Mouse (Mus musculus) heart, embryonic 14.5 days (tissue): ENCODE data around the gene Snrnp70. TPM values are rescaled to one million over a fixed set of nuclear protein-coding genes. Genes with fewer than 3 reads are reported as not detected.

Source experiments
- ATAC-seq: fragments of 200-750 bp; cut with Nextera tagmentation; 2 replicates; pipeline ENCODE4 v1.8.0; 2017; ENCODE audit warnings: low read depth, moderate TSS enrichment; ENCODE audit not compliant: insufficient number of reproducible peaks, insufficient read depth, low FRiP score
- H3K27ac ChIP-seq, 2 experiments: fragments of 200-500 bp in 1 of 2; fragments of 300-500 bp in 1 of 2; sonication (generic) in 1 of 2; replicated peaks in 1 of 2; 2 replicates each; pipeline ENCODE4 v1.5.1; 2012 to 2014; ENCODE audit warnings: low read depth in 2 of 2, low read length in 2 of 2, control low read depth in 1 of 2, mild to moderate bottlenecking in 1 of 2, mixed read lengths in 1 of 2; ENCODE audit not compliant: control insufficient read depth in 1 of 2, insufficient read depth in 1 of 2
- H3K27me3 ChIP-seq: fragments of 300-500 bp; sonication (generic); 2 replicates; pipeline ENCODE4 v1.6.1; 2014; ENCODE audit warnings: mild to moderate bottlenecking, low read length, control low read depth; ENCODE audit not compliant: control insufficient read depth, insufficient read depth
- H3K36me3 ChIP-seq: fragments of 300-500 bp; sonication (generic); 2 replicates; pipeline ENCODE4 v1.6.1; 2014; ENCODE audit warnings: mild to moderate bottlenecking, control low read depth, low read length, mixed read lengths; ENCODE audit not compliant: control insufficient read depth, insufficient read depth
- H3K4me1 ChIP-seq, 2 experiments: fragments of 200-500 bp in 1 of 2; fragments of 300-500 bp in 1 of 2; sonication (generic) in 1 of 2; 2 replicates each; pipeline ENCODE4 v1.6.1; 2012 to 2014; ENCODE audit warnings: low read length in 2 of 2, control low read depth in 1 of 2, mixed read lengths in 1 of 2; ENCODE audit not compliant: control insufficient read depth in 2 of 2, insufficient read depth in 2 of 2
- H3K4me2 ChIP-seq: fragments of 300-500 bp; sonication (generic); 2 replicates; pipeline ENCODE4 v1.6.1; 2014; ENCODE audit warnings: mild to moderate bottlenecking, low read length
- H3K4me3 ChIP-seq, 2 experiments: fragments of 200-500 bp in 1 of 2; fragments of 300-500 bp in 1 of 2; sonication (generic) in 1 of 2; 2 replicates each; pipeline ENCODE4 v1.5.1; 2012 to 2014; ENCODE audit warnings: low read length in 2 of 2, mild to moderate bottlenecking in 2 of 2, control low read depth in 1 of 2, low read depth in 1 of 2, moderate library complexity in 1 of 2; ENCODE audit not compliant: control insufficient read depth in 1 of 2, insufficient read depth in 1 of 2
- H3K9ac ChIP-seq: fragments of 300-500 bp; sonication (generic); 2 replicates; pipeline ENCODE4 v1.6.1; 2014; ENCODE audit warnings: mild to moderate bottlenecking, low read length
- H3K9me3 ChIP-seq: fragments of 300-500 bp; sonication (generic); 2 replicates; pipeline ENCODE4 v1.6.1; 2016; ENCODE audit warnings: low read length, control low read depth; ENCODE audit not compliant: control insufficient read depth
- WGBS: fragments of 180-500 bp; shearing (Covaris S2); extraction: QIAGEN DNeasy Blood & Tissue Kit; methylation state at CpG from one replicate; pipeline ENCODE4 v1.1.7; 2014; 5-methylcytosine and 5-hydroxymethylcytosine counted together
- polyA plus RNA-seq: library from polyadenylated mRNA; unstranded; fragments of >200 nt; fragmentation: Nextera tagmentation; extraction: Ambion mirVana; gene quantifications from 2 replicates; pipeline ENCODE4 v1.2.1, GENCODE M21; 2014

Gene Snrnp70
- polyA plus RNA-seq, 1 experiment from 2014 or later: 65.2 TPM

DNA sequence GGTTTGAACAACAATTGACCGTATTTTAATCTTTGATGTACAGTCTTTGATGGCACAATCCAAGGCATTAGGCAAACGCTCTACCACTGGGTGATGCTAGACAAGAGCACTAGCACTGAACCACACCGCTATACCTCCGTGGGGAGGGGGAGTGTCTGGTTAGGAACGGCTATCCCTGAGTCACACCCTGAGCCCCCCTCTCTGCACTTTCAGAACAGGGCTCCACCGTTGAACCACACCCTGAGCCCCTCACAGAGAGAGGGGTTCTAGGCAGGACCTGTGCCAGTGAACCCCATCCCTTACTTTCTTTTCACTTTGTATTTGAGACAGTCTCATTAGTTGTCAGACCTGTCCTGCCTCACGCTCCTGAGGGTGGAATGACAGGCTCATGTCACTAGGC, 12.8 kb upstream of the Snrnp70 start:
- Histone ChIP-seq H3K27ac (no peak overlapping the region), H3K4me1 (peaks cover 9 to 17% of the 10 kb centered on the region in 2 experiments), H3K4me2 (no peak overlapping the region), H3K4me3 (no peak overlapping the region), H3K9me3 (no peaks in the 10 kb centered on the region), H3K9ac (no peak overlapping the region), H3K36me3 (no peaks in the 10 kb centered on the region), H3K27me3 (peaks cover 60% of the 10 kb centered on the region)
- no peak for ATAC-seq
- WGBS: 75% methylated on average over 7 of the region's 7 CpGs

DNA sequence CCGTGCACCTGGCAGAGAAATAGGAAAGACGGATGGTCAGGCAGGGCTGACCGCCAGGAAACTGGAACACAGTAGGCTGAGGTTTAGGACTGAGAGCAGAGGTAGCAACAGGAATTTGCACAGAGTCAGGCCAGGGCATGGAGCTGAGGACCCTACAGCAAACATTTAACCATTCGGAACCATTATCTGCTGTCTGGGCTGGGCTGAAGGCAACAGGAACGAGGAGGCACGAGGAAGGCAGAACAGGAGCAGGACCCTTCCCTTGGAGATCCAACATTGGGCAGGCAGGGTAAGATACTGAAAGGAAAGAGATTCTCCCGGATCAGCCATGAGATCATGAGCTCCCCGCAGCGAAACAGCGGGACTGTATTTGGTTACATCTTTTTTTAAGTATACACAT, 12.3 kb upstream of the Snrnp70 start:
- Histone ChIP-seq H3K36me3 (no peaks in the 10 kb centered on the region), H3K9me3 (no peaks in the 10 kb centered on the region), H3K4me1 (peaks cover 5 to 12% of the 10 kb centered on the region in 2 experiments; a peak in 3 of 4 replicates), H3K4me3 (no peak overlapping the region), H3K4me2 (no peak overlapping the region), H3K27me3 (peaks cover 59% of the 10 kb centered on the region), H3K9ac (no peak overlapping the region), H3K27ac (no peak overlapping the region)
- no peak for ATAC-seq
- WGBS: 73% methylated on average over 10 of the region's 10 CpGs

DNA sequence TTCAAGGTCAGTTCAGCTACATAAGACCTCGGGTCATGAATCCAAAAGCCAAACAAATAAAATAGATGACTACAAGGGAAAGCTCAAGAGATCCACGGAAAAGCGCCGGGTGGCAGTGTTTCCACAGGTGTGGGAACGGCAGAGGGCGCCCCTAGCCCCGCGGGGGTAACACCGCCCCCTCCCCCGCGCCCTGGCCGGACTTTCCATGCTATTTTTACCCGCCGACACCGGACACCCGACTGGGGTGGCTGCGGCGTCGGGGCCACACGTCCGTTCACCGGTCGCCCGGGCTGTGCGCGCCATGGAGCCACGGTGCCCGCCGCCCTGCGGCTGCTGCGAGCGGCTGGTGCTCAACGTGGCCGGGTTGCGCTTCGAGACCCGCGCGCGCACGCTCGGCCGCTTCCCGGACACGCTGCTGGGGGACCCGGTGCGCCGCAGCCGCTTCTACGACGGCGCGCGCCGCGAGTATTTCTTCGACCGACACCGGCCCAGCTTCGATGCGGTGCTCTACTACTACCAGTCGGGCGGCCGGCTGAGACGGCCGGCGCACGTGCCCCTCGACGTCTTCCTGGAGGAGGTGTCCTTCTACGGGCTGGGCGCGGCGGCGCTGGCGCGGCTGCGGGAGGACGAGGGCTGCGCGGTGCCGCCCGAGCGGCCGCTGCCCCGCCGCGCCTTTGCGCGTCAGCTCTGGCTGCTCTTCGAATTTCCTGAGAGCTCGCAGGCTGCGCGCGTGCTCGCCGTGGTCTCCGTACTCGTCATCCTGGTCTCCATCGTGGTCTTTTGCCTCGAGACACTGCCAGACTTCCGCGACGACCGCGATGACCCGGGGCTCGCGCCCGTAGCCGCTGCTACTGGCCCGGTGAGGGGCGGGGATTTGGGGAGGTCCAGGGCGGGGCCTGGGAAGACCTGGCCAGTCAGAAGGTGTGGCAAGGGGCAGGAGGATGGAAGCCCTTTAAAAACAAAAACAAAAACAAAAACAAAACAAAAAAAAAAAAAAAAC, 10.9 kb upstream of the Snrnp70 start:
- H3K27me3 ChIP-seq: peaks cover 55% of the 10 kb centered on the region
- no peak overlapping the region for H3K27ac ChIP-seq
- WGBS: under 1% methylated on average over 101 of the region's 114 CpGs
- H3K4me1 ChIP-seq: peaks cover 5 to 7% of the 10 kb centered on the region in 2 experiments; a peak in 2 of 4 replicates
- H3K4me2 ChIP-seq: peak overlapping the region; percentile 77
- ATAC-seq: no peak
- H3K4me3 ChIP-seq: peak overlapping the region; percentile 45 to 55
- H3K9ac ChIP-seq: peak overlapping the region; percentile 57
- no peaks in the 10 kb centered on the region for H3K36me3 ChIP-seq
- H3K9me3 ChIP-seq: no peaks in the 10 kb centered on the region

DNA sequence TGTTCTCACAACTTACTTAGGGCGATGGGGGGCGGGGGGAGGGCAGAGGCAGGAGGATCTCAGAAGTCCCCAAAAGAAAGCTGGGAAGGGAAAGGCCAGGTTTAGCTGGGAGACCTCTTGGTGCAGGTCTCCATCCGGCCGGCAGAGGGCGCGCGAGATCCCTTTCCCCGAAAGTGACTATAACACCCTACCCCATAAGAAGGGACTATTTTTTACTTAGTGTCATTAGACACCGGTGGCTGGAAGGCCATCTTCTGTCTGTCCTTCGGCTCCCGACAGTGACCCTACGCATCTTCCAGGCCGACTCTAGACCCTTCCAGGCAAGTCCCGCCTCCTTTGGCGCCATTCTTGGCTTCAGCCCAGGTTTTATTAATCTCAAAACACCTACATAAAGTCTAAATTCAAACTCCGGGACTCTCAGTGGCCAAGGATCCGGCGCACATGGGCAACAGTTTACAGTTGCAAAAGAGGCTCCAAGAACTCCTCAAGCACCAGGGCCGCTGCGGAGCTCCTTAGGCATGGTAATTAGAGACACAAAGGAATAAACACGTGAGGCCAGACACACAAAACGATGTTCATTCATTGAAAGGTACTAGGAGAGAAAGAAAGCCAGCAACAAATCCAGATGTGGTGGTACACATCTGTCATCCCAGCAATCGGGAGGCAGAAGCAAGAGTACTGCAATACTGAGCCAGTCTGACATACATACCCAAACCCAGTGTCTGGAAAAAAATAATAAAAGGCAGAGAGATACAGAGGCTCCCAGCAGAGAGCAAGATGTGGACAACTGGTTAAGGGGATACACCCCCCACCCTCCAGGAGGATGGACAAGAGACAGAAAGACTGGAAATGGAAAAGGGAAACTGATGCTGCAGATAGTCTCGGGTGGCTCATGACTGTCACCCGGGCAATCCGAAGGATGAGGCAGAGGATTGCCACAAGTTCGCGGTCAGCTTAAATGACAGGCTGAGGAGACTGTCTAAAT, 9.8 kb upstream of the Snrnp70 start, which contains the start of gene Kcna7:
Gene Kcna7, plus strand, starts transcription at position 563 of the 985 bp plus-strand sequence.
- Histone ChIP-seq H3K4me2 (peak within 1 kb of the TSS; percentile 77), H3K27me3 (peaks cover 46% of the 10 kb centered on the region), H3K36me3 (no peaks in the 10 kb centered on the region), H3K9ac (peak within 1 kb of the TSS; percentile 57), H3K27ac (no peak within 1 kb of the TSS), H3K4me3 (peak within 1 kb of the TSS; percentile 45 to 55), H3K4me1 (peaks cover 5 to 7% of the 10 kb centered on the region in 2 experiments; a peak in 2 of 4 replicates), H3K9me3 (no peaks in the 10 kb centered on the region)
- ATAC-seq: no peak
- WGBS: 13% methylated on average over 28 of the region's 28 CpGs

DNA sequence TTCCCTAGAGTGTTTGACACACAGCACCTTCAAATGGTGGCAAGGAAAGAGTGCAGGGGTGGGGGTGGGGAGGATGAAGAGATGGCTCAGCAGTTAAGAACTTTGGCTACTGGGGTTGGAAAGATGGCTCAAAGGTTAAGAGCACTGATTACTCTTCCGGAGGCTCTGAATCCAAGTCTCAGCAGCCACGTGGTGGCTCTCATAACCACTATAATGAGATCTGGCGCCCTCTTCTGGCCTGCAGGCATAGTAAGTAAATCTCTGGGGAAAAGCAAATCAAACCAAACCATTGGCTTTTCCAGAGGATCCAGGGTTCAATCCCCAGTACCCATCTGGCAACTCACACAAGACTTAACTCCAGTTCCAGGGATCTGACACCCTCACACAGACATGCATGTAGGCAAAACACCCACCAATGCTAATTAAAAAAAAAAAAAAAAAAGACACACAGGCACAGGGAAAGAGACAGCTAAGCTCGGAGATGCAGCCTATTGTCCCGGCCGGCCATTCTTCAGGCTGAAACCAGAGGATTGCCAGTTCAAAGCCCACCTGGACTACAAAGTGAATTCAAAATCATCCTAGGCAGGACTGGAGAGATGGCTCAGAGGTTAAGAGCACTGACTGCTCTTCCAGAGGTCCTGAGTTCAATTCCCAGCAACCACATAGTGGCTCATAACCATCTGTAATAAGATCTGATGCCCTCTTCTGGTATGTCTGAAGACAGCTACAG, 8.2 kb upstream of the Snrnp70 start:
- WGBS: 43% methylated on average over 6 of the region's 6 CpGs
- ATAC-seq: no peak
- H3K36me3 ChIP-seq: no peaks in the 10 kb centered on the region
- H3K27ac ChIP-seq: no peak overlapping the region
- H3K9ac ChIP-seq: no peak overlapping the region
- H3K4me2 ChIP-seq: no peak overlapping the region
- H3K4me3 ChIP-seq: no peak overlapping the region
- peaks cover 32% of the 10 kb centered on the region for H3K27me3 ChIP-seq
- H3K4me1 ChIP-seq: peaks cover 5 to 7% of the 10 kb centered on the region in 2 experiments; a peak in 2 of 4 replicates
- no peaks in the 10 kb centered on the region for H3K9me3 ChIP-seq

DNA sequence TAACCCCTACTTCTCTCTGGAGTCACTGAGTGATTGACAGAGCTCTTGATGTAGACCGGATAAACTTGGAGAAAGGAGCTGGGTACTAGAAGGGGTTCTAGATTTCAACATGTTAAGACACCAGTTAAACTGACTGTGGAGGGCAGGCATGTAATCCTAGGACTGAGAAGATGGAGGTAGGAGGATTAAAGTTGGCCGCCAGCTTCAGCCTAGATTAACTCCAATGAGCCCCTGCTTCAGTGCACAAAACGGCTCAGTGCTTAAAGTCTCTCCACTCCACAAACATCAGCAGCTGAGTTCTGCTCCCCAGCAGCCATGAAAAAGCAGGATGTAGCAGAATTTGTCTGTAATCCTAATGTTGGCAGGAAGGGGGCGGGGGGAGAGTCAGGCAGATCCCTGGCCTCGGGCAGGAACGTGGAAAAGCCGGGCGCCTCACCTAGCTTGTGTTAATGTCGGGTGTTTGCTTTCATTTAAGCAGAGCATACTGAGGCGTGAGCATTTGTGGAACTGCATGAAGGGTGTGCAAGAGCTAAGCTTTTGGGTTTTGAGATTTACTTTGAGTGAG, 6.1 kb upstream of the Snrnp70 start:
- no peaks in the 10 kb centered on the region for H3K36me3 ChIP-seq
- H3K4me1 ChIP-seq: peaks cover 4 to 7% of the 10 kb centered on the region in 2 experiments; a peak in 2 of 4 replicates
- H3K27ac ChIP-seq: no peak overlapping the region
- H3K9me3 ChIP-seq: no peaks in the 10 kb centered on the region
- H3K4me3 ChIP-seq: no peak overlapping the region
- H3K9ac ChIP-seq: no peak overlapping the region
- ATAC-seq: no peak
- H3K4me2 ChIP-seq: no peak overlapping the region
- WGBS: 70% methylated on average over 10 of the region's 10 CpGs
- H3K27me3 ChIP-seq: peaks cover 13% of the 10 kb centered on the region
